In genomic region chr17:46556584-46556945, GRCm38 (mm10) we compare ENCODE assay signal across 8 mouse cellular contexts. TPM values are rescaled to one million over a fixed set of nuclear protein-coding genes. Genes with fewer than 3 reads are reported as not detected.
A peak's percentile ranks its signal among the peaks of the same experiment; 100 is the strongest.
DNase-seq lines count a peak whose midpoint lies in the region; ATAC-seq and TF ChIP-seq lines count a peak whose summit lies in the region.

No protein-coding gene starts in this region.

- peak overlapping the region; percentile 95 for H3K27ac ChIP-seq in heart, embryonic 13.5 days (replicated peaks)
- H3K27ac ChIP-seq in bone marrow macrophage, adult 2 months (ENCODE audit: insufficient read depth, low read depth, low read length), result peak overlapping the region; percentile 87
- H3K27ac ChIP-seq in forebrain, embryonic 16.5 days (ENCODE audit: low read length), result peak overlapping the region; percentile 80
- peak overlapping the region; percentile 85 for H3K27ac ChIP-seq in limb, embryonic 11.5 days (replicated peaks; ENCODE audit: low read depth, low read length)
- H3K27ac ChIP-seq in midbrain, embryonic 12.5 days (replicated peaks), result peak overlapping the region; percentile 81

- TF ChIP-seq CTCF in bone marrow macrophage, adult 2 months (IDR thresholded peaks at IDR 0.05; ENCODE audit: low read depth, low read length), result no peak

- no peak for DNase-seq in heart, adult 9 months (ENCODE audit: low spot score in 2 of 2)
- DNase-seq in limb, embryonic 11.5 days (ENCODE audit: low spot score), result no peak
- no peak for DNase-seq in ovary, postnatal 36 days (ENCODE audit: low spot score)
- DNase-seq in ovary, postnatal 14 days (ENCODE audit: low spot score), result no peak

- ATAC-seq in heart, embryonic 13.5 days (ENCODE audit: extremely low read depth, insufficient number of reproducible peaks, low FRiP score, low TSS enrichment), result no peak
- ATAC-seq in forebrain, embryonic 16.5 days, result no peak; the same call in none of the 2 replicates
- ATAC-seq in limb, embryonic 11.5 days (ENCODE audit: insufficient number of reproducible peaks, low FRiP score, low TSS enrichment, low read depth), result peak; percentile 17; the same call in 1 of the 2 replicates
- peak; percentile 17; the same call in 1 of the 2 replicates for ATAC-seq in midbrain, embryonic 12.5 days (ENCODE audit: low FRiP score, low read depth)

- no peak for TF ChIP-seq POLR2A in bone marrow macrophage, adult 2 months (IDR thresholded peaks at IDR 0.05; ENCODE audit: borderline replicate concordance, low read depth, low read length)

- H3K27me3 ChIP-seq in heart, embryonic 13.5 days (replicated peaks), result no peaks in the 10 kb centered on the region
- no peaks in the 10 kb centered on the region for H3K27me3 ChIP-seq in forebrain, embryonic 16.5 days (replicated peaks; ENCODE audit: control insufficient read depth, insufficient read depth, low read length)
- no peaks in the 10 kb centered on the region for H3K27me3 ChIP-seq in limb, embryonic 11.5 days (ENCODE audit: control insufficient read depth, insufficient read depth, low read length)
- no peaks in the 10 kb centered on the region for H3K27me3 ChIP-seq in midbrain, embryonic 12.5 days

- H3K9ac ChIP-seq in heart, embryonic 13.5 days, result peak overlapping the region; percentile 87
- H3K9ac ChIP-seq in forebrain, embryonic 16.5 days (replicated peaks; ENCODE audit: low read depth, low read length), result peak overlapping the region; percentile 62
- peak overlapping the region; percentile 48; the same call in 1 of the 2 replicates for H3K9ac ChIP-seq in limb, embryonic 11.5 days (ENCODE audit: low read length)
- H3K9ac ChIP-seq in midbrain, embryonic 12.5 days (replicated peaks), result peak overlapping the region; percentile 76

- peaks cover 11% of the 10 kb centered on the region for H3K36me3 ChIP-seq in heart, embryonic 13.5 days
- H3K36me3 ChIP-seq in forebrain, embryonic 16.5 days (ENCODE audit: control insufficient read depth, insufficient read depth), result no peaks in the 10 kb centered on the region
- peaks cover 4% of the 10 kb centered on the region for H3K36me3 ChIP-seq in limb, embryonic 11.5 days (ENCODE audit: control insufficient read depth, insufficient read depth, low read length)
- H3K36me3 ChIP-seq in midbrain, embryonic 12.5 days, result peaks cover 3% of the 10 kb centered on the region

- peaks cover 44% of the 10 kb centered on the region for H3K4me1 ChIP-seq in heart, embryonic 13.5 days
- peaks cover 28% of the 10 kb centered on the region for H3K4me1 ChIP-seq in bone marrow macrophage, adult 2 months (ENCODE audit: control insufficient read depth, insufficient read depth, low read length)
- H3K4me1 ChIP-seq in forebrain, embryonic 16.5 days (replicated peaks; ENCODE audit: control insufficient read depth, insufficient read depth, low read length), result peaks cover 31% of the 10 kb centered on the region
- H3K4me1 ChIP-seq in limb, embryonic 11.5 days (ENCODE audit: control insufficient read depth, insufficient read depth, low read length), result peaks cover 27% of the 10 kb centered on the region
- peaks cover 34% of the 10 kb centered on the region for H3K4me1 ChIP-seq in midbrain, embryonic 12.5 days

- H3K9me3 ChIP-seq in heart, embryonic 13.5 days, result no peaks in the 10 kb centered on the region
- H3K9me3 ChIP-seq in forebrain, embryonic 16.5 days (ENCODE audit: control insufficient read depth, low read length), result no peaks in the 10 kb centered on the region
- H3K9me3 ChIP-seq in limb, embryonic 11.5 days (ENCODE audit: control insufficient read depth, low read length), result no peaks in the 10 kb centered on the region
- no peaks in the 10 kb centered on the region for H3K9me3 ChIP-seq in midbrain, embryonic 12.5 days

- peak overlapping the region; percentile 100 for H3K4me3 ChIP-seq in heart, embryonic 13.5 days
- H3K4me3 ChIP-seq in bone marrow macrophage, adult 2 months (ENCODE audit: insufficient read depth, low read length), result peak overlapping the region; percentile 67
- H3K4me3 ChIP-seq in forebrain, embryonic 16.5 days (replicated peaks; ENCODE audit: low read length), result peak overlapping the region; percentile 89
- peak overlapping the region; percentile 95 for H3K4me3 ChIP-seq in limb, embryonic 11.5 days (ENCODE audit: low read depth, low read length)
- H3K4me3 ChIP-seq in midbrain, embryonic 12.5 days, result peak overlapping the region; percentile 99

- peak overlapping the region; percentile 82 for H3K4me2 ChIP-seq in heart, embryonic 13.5 days
- H3K4me2 ChIP-seq in forebrain, embryonic 16.5 days (ENCODE audit: low read length), result peak overlapping the region; percentile 87
- peak overlapping the region; percentile 72 for H3K4me2 ChIP-seq in limb, embryonic 11.5 days (ENCODE audit: low read depth, severe bottlenecking)
- H3K4me2 ChIP-seq in midbrain, embryonic 12.5 days (replicated peaks), result peak overlapping the region; percentile 91

- 0% methylated on average over 11 of the region's 11 CpGs for WGBS in heart, embryonic 13.5 days
- under 1% methylated on average over 11 of the region's 11 CpGs for WGBS in forebrain, embryonic 16.5 days
- 0% methylated on average over 11 of the region's 11 CpGs for WGBS in limb, embryonic 11.5 days
- WGBS in midbrain, embryonic 12.5 days, result 1% methylated on average over 11 of the region's 11 CpGs

RNA-seq across cellular contexts. Expression of gene Srf, which starts 0.6 kb away (rescaled TPM):
- 11.6 and 13.1 TPM in 2 replicates for polyA plus RNA-seq in heart, embryonic 13.5 days (2015; fragmentation: Nextera tagmentation; extraction: Ambion mirVana)
- 28.9 and 44.2 TPM in 2 replicates for polyA plus RNA-seq in bone marrow macrophage, adult 2 months (2012; ENCODE audit: insufficient read depth, insufficient read length, missing spikeins)
- polyA plus RNA-seq in forebrain, embryonic 16.5 days (2015; fragmentation: Nextera tagmentation; extraction: Ambion mirVana), result 3.4 and 3.6 TPM in 2 replicates
- 8.3 and 9.8 TPM in 2 replicates for polyA plus RNA-seq in limb, embryonic 11.5 days (2014; fragmentation: Nextera tagmentation; extraction: Ambion mirVana)
- polyA plus RNA-seq in midbrain, embryonic 12.5 days (2016; fragmentation: Nextera tagmentation; extraction: Ambion mirVana), result 6.6 and 8.1 TPM in 2 replicates

RNA-seq across cellular contexts. Expression of gene Cul9, which starts 10.4 kb away (rescaled TPM):
- polyA plus RNA-seq in heart, embryonic 13.5 days (2015; fragmentation: Nextera tagmentation; extraction: Ambion mirVana), result 4.5 and 5.0 TPM in 2 replicates
- polyA plus RNA-seq in bone marrow macrophage, adult 2 months (2012; ENCODE audit: insufficient read depth, insufficient read length, missing spikeins), result 27.7 and 46.3 TPM in 2 replicates
- polyA plus RNA-seq in forebrain, embryonic 16.5 days (2015; fragmentation: Nextera tagmentation; extraction: Ambion mirVana), result 17.3 and 19.8 TPM in 2 replicates
- 3.8 and 3.9 TPM in 2 replicates for polyA plus RNA-seq in limb, embryonic 11.5 days (2014; fragmentation: Nextera tagmentation; extraction: Ambion mirVana)
- polyA plus RNA-seq in midbrain, embryonic 12.5 days (2016; fragmentation: Nextera tagmentation; extraction: Ambion mirVana), result 14.3 and 15.2 TPM in 2 replicates

Comparison
In these comparisons a context has a peak if more than half of its experiments do, and no peak if none do; other contexts are left out.
1. ATAC-seq: peak in limb, embryonic 11.5 days (single experiment) and midbrain, embryonic 12.5 days (single experiment); none in heart, embryonic 13.5 days (single experiment) and forebrain, embryonic 16.5 days (single experiment).
2. Peak in every context shown above with its lines, with median percentiles within 50 percentile points of each other: H3K27ac ChIP-seq, H3K4me2 ChIP-seq, H3K4me3 ChIP-seq and H3K9ac ChIP-seq.